Mouse (Mus musculus): Measurements from ENCODE around the gene Cdk19. TPM values are rescaled to one million over a fixed set of nuclear protein-coding genes. Genes with fewer than 3 reads are reported as not detected.

Gene Cdk19
- polyA plus RNA-seq, 1 experiment from 2014 or later: 9.6 TPM

GRCm38 (mm10) chr10:40446088-40446604, 106.8 kb downstream of the Cdk19 start:
- no peaks in the 10 kb centered on the region for H3K9me3 ChIP-seq (ENCODE audit: control insufficient read depth, low read length)
- H3K4me3 ChIP-seq (ENCODE audit: low read depth, low read length): no peak overlapping the region
- ATAC-seq (ENCODE audit: low read depth) (no peak), DNase-seq (ENCODE audit: low spot score) (no peak)
- H3K9ac ChIP-seq (ENCODE audit: low read depth, low read length): no peak overlapping the region
- WGBS: 49% methylated on average over 3 of the region's 3 CpGs
- no peak overlapping the region for H3K4me2 ChIP-seq (ENCODE audit: low read depth, low read length)
- H3K27me3 ChIP-seq (replicated peaks; ENCODE audit: control insufficient read depth, insufficient read depth, low read length): no peaks in the 10 kb centered on the region
- H3K36me3 ChIP-seq (ENCODE audit: control insufficient read depth, insufficient read depth, low read length): no peaks in the 10 kb centered on the region
- H3K4me1 ChIP-seq (ENCODE audit: control insufficient read depth, insufficient read depth, low read length): no peaks in the 10 kb centered on the region
- H3K27ac ChIP-seq (replicated peaks; ENCODE audit: low read depth, low read length): no peak overlapping the region

GRCm38 (mm10) chr10:40446630-40447029, 107.3 kb downstream of the Cdk19 start:
- Histone ChIP-seq H3K9ac (ENCODE audit: low read depth, low read length) (no peak overlapping the region), H3K27ac (replicated peaks; ENCODE audit: low read depth, low read length) (no peak overlapping the region), H3K27me3 (replicated peaks; ENCODE audit: control insufficient read depth, insufficient read depth, low read length) (no peaks in the 10 kb centered on the region), H3K4me1 (ENCODE audit: control insufficient read depth, insufficient read depth, low read length) (no peaks in the 10 kb centered on the region), H3K4me3 (ENCODE audit: low read depth, low read length) (no peak overlapping the region), H3K4me2 (ENCODE audit: low read depth, low read length) (no peak overlapping the region), H3K9me3 (ENCODE audit: control insufficient read depth, low read length) (no peaks in the 10 kb centered on the region), H3K36me3 (ENCODE audit: control insufficient read depth, insufficient read depth, low read length) (no peaks in the 10 kb centered on the region)
- peak; percentile 53 for DNase-seq (ENCODE audit: low spot score)
- WGBS: 48% methylated on average over 3 of the region's 3 CpGs
- ATAC-seq (ENCODE audit: low read depth): no peak

GRCm38 (mm10) chr10:40447295-40447694, 107.9 kb downstream of the Cdk19 start:
- Histone ChIP-seq H3K4me2 (ENCODE audit: low read depth, low read length) (no peak overlapping the region), H3K36me3 (ENCODE audit: control insufficient read depth, insufficient read depth, low read length) (no peaks in the 10 kb centered on the region), H3K27me3 (replicated peaks; ENCODE audit: control insufficient read depth, insufficient read depth, low read length) (no peaks in the 10 kb centered on the region), H3K9ac (ENCODE audit: low read depth, low read length) (no peak overlapping the region), H3K27ac (replicated peaks; ENCODE audit: low read depth, low read length) (no peak overlapping the region), H3K4me3 (ENCODE audit: low read depth, low read length) (no peak overlapping the region), H3K9me3 (ENCODE audit: control insufficient read depth, low read length) (no peaks in the 10 kb centered on the region), H3K4me1 (ENCODE audit: control insufficient read depth, insufficient read depth, low read length) (no peaks in the 10 kb centered on the region)
- ATAC-seq (ENCODE audit: low read depth) (no peak), DNase-seq (ENCODE audit: low spot score) (no peak)
- 64% methylated on average over 3 of the region's 3 CpGs for WGBS

GRCm38 (mm10) chr10:40447921-40448320, 108.6 kb downstream of the Cdk19 start:
- no peak overlapping the region for H3K27ac ChIP-seq (replicated peaks; ENCODE audit: low read depth, low read length)
- ATAC-seq (ENCODE audit: low read depth): no peak
- H3K36me3 ChIP-seq (ENCODE audit: control insufficient read depth, insufficient read depth, low read length): no peaks in the 10 kb centered on the region
- no peak overlapping the region for H3K4me2 ChIP-seq (ENCODE audit: low read depth, low read length)
- H3K9ac ChIP-seq (ENCODE audit: low read depth, low read length): no peak overlapping the region
- 60% methylated on average over 5 of the region's 5 CpGs for WGBS
- no peaks in the 10 kb centered on the region for H3K4me1 ChIP-seq (ENCODE audit: control insufficient read depth, insufficient read depth, low read length)
- H3K27me3 ChIP-seq (replicated peaks; ENCODE audit: control insufficient read depth, insufficient read depth, low read length): no peaks in the 10 kb centered on the region
- no peaks in the 10 kb centered on the region for H3K9me3 ChIP-seq (ENCODE audit: control insufficient read depth, low read length)
- no peak for DNase-seq (ENCODE audit: low spot score)
- H3K4me3 ChIP-seq (ENCODE audit: low read depth, low read length): no peak overlapping the region

- H3K4me2 ChIP-seq (ENCODE audit: low read depth, low read length): no peak overlapping the region
- no peaks in the 10 kb centered on the region for H3K27me3 ChIP-seq (replicated peaks; ENCODE audit: control insufficient read depth, insufficient read depth, low read length)
- no peak for ATAC-seq (ENCODE audit: low read depth)
- 77% methylated on average over 3 of the region's 3 CpGs for WGBS
- no peaks in the 10 kb centered on the region for H3K9me3 ChIP-seq (ENCODE audit: control insufficient read depth, low read length)
- DNase-seq (ENCODE audit: low spot score): no peak
- H3K9ac ChIP-seq (ENCODE audit: low read depth, low read length): no peak overlapping the region
- H3K36me3 ChIP-seq (ENCODE audit: control insufficient read depth, insufficient read depth, low read length): no peaks in the 10 kb centered on the region
- no peak overlapping the region for H3K27ac ChIP-seq (replicated peaks; ENCODE audit: low read depth, low read length)
- H3K4me1 ChIP-seq (ENCODE audit: control insufficient read depth, insufficient read depth, low read length): no peaks in the 10 kb centered on the region
- no peak overlapping the region for H3K4me3 ChIP-seq (ENCODE audit: low read depth, low read length)
These were observed 109.1 kb downstream of the Cdk19 start for GRCm38 (mm10) chr10:40448444-40448843.

- no peak for DNase-seq (ENCODE audit: low spot score)
- WGBS: 85% methylated on average over 6 of the region's 6 CpGs
- H3K9ac ChIP-seq (ENCODE audit: low read depth, low read length): no peak overlapping the region
- H3K27ac ChIP-seq (replicated peaks; ENCODE audit: low read depth, low read length): no peak overlapping the region
- no peaks in the 10 kb centered on the region for H3K4me1 ChIP-seq (ENCODE audit: control insufficient read depth, insufficient read depth, low read length)
- H3K4me3 ChIP-seq (ENCODE audit: low read depth, low read length): no peak overlapping the region
- H3K36me3 ChIP-seq (ENCODE audit: control insufficient read depth, insufficient read depth, low read length): no peaks in the 10 kb centered on the region
- no peak for ATAC-seq (ENCODE audit: low read depth)
- no peak overlapping the region for H3K4me2 ChIP-seq (ENCODE audit: low read depth, low read length)
- no peaks in the 10 kb centered on the region for H3K9me3 ChIP-seq (ENCODE audit: control insufficient read depth, low read length)
- no peaks in the 10 kb centered on the region for H3K27me3 ChIP-seq (replicated peaks; ENCODE audit: control insufficient read depth, insufficient read depth, low read length)
These were observed 110.2 kb downstream of the Cdk19 start for GRCm38 (mm10) chr10:40449571-40449970.

- H3K9me3 ChIP-seq (ENCODE audit: control insufficient read depth, low read length): no peaks in the 10 kb centered on the region
- no peak overlapping the region for H3K4me2 ChIP-seq (ENCODE audit: low read depth, low read length)
- H3K27me3 ChIP-seq (replicated peaks; ENCODE audit: control insufficient read depth, insufficient read depth, low read length): no peaks in the 10 kb centered on the region
- DNase-seq (ENCODE audit: low spot score) (no peak), ATAC-seq (ENCODE audit: low read depth) (no peak)
- no peaks in the 10 kb centered on the region for H3K4me1 ChIP-seq (ENCODE audit: control insufficient read depth, insufficient read depth, low read length)
- WGBS: 94% methylated on average over 4 of the region's 4 CpGs
- H3K9ac ChIP-seq (ENCODE audit: low read depth, low read length): no peak overlapping the region
- no peak overlapping the region for H3K27ac ChIP-seq (replicated peaks; ENCODE audit: low read depth, low read length)
- no peaks in the 10 kb centered on the region for H3K36me3 ChIP-seq (ENCODE audit: control insufficient read depth, insufficient read depth, low read length)
- H3K4me3 ChIP-seq (ENCODE audit: low read depth, low read length): no peak overlapping the region
These were observed 110.8 kb downstream of the Cdk19 start for GRCm38 (mm10) chr10:40450171-40450570.

- Histone ChIP-seq H3K36me3 (ENCODE audit: control insufficient read depth, insufficient read depth, low read length) (no peaks in the 10 kb centered on the region), H3K4me3 (ENCODE audit: low read depth, low read length) (no peak overlapping the region), H3K27me3 (replicated peaks; ENCODE audit: control insufficient read depth, insufficient read depth, low read length) (no peaks in the 10 kb centered on the region), H3K9me3 (ENCODE audit: control insufficient read depth, low read length) (no peaks in the 10 kb centered on the region), H3K4me1 (ENCODE audit: control insufficient read depth, insufficient read depth, low read length) (no peaks in the 10 kb centered on the region), H3K4me2 (ENCODE audit: low read depth, low read length) (no peak overlapping the region), H3K9ac (ENCODE audit: low read depth, low read length) (no peak overlapping the region), H3K27ac (replicated peaks; ENCODE audit: low read depth, low read length) (no peak overlapping the region)
- no peak for DNase-seq (ENCODE audit: low spot score)
- 92% methylated on average over 1 of the region's 1 CpGs for WGBS
- ATAC-seq (ENCODE audit: low read depth): no peak
These were observed 117.8 kb downstream of the Cdk19 start for GRCm38 (mm10) chr10:40457116-40457515.

GRCm38 (mm10) chr10:40459141-40459540, 119.8 kb downstream of the Cdk19 start:
- ATAC-seq (ENCODE audit: low read depth): no peak
- no peak for DNase-seq (ENCODE audit: low spot score)
- 90% methylated on average over 17 of the region's 17 CpGs for WGBS
- H3K36me3 ChIP-seq (ENCODE audit: control insufficient read depth, insufficient read depth, low read length): no peaks in the 10 kb centered on the region
- H3K4me1 ChIP-seq (ENCODE audit: control insufficient read depth, insufficient read depth, low read length): no peaks in the 10 kb centered on the region
- H3K9me3 ChIP-seq (ENCODE audit: control insufficient read depth, low read length): no peaks in the 10 kb centered on the region
- H3K4me2 ChIP-seq (ENCODE audit: low read depth, low read length): no peak overlapping the region
- no peak overlapping the region for H3K27ac ChIP-seq (replicated peaks; ENCODE audit: low read depth, low read length)
- H3K9ac ChIP-seq (ENCODE audit: low read depth, low read length): no peak overlapping the region
- no peak overlapping the region for H3K4me3 ChIP-seq (ENCODE audit: low read depth, low read length)
- H3K27me3 ChIP-seq (replicated peaks; ENCODE audit: control insufficient read depth, insufficient read depth, low read length): no peaks in the 10 kb centered on the region

Measured in embryonic facial prominence, embryonic 14.5 days (tissue).